Mouse (Mus musculus): ENCODE data around the gene Ttll13. TPM values are rescaled to one million over a fixed set of nuclear protein-coding genes. Genes with fewer than 3 reads are reported as not detected.

Ttll13 gene
- polyA plus RNA-seq, 1 experiment from 2014 or later = 1.0 TPM

GRCm38 (mm10) chr7:80238542-80238941 lies 7.6 kb upstream of the Ttll13 start:
- WGBS = 87% methylated on average over 10 of the region's 10 CpGs
- Histone ChIP-seq H3K4me2 (ENCODE audit: low read length) (no peak overlapping the region), H3K27ac (no peak overlapping the region), H3K27me3 (ENCODE audit: insufficient read depth, low read length) (no peaks in the 10 kb centered on the region), H3K36me3 (ENCODE audit: insufficient read depth, low read length) (peaks cover 16% of the 10 kb centered on the region), H3K4me3 (replicated peaks; ENCODE audit: low read depth, low read length) (no peak overlapping the region), H3K9ac (ENCODE audit: low read depth, low read length) (no peak overlapping the region), H3K9me3 (replicated peaks; ENCODE audit: low read length) (no peaks in the 10 kb centered on the region), H3K4me1 (replicated peaks; ENCODE audit: insufficient read depth, low read length) (no peaks in the 10 kb centered on the region)
- TF ChIP-seq CTCF (IDR thresholded peaks at IDR 0.05; ENCODE audit: low read depth) = no peak
- ATAC-seq (replicated peaks; ENCODE audit: low FRiP score, low read depth) (no peak), DNase-seq (ENCODE audit: low spot score) (no peak)

GRCm38 (mm10) chr7:80241661-80242060 lies 4.5 kb upstream of the Ttll13 start:
- no peak for TF ChIP-seq CTCF (IDR thresholded peaks at IDR 0.05; ENCODE audit: low read depth)
- no peaks in the 10 kb centered on the region for H3K27me3 ChIP-seq (ENCODE audit: insufficient read depth, low read length)
- no peak overlapping the region for H3K27ac ChIP-seq
- peaks cover 16% of the 10 kb centered on the region for H3K36me3 ChIP-seq (ENCODE audit: insufficient read depth, low read length)
- no peaks in the 10 kb centered on the region for H3K4me1 ChIP-seq (replicated peaks; ENCODE audit: insufficient read depth, low read length)
- DNase-seq (ENCODE audit: low spot score) (no peak), ATAC-seq (replicated peaks; ENCODE audit: low FRiP score, low read depth) (no peak)
- H3K9ac ChIP-seq (ENCODE audit: low read depth, low read length) = no peak overlapping the region
- H3K4me3 ChIP-seq (replicated peaks; ENCODE audit: low read depth, low read length) = no peak overlapping the region
- H3K9me3 ChIP-seq (replicated peaks; ENCODE audit: low read length) = no peaks in the 10 kb centered on the region
- H3K4me2 ChIP-seq (ENCODE audit: low read length) = no peak overlapping the region
- WGBS = 76% methylated on average over 4 of the region's 4 CpGs

GRCm38 (mm10) chr7:80244851-80245250 lies 1.3 kb upstream of the Ttll13 start:
- ATAC-seq (replicated peaks; ENCODE audit: low FRiP score, low read depth) (no peak), DNase-seq (ENCODE audit: low spot score) (no peak)
- no peaks in the 10 kb centered on the region for H3K9me3 ChIP-seq (replicated peaks; ENCODE audit: low read length)
- no peak overlapping the region for H3K27ac ChIP-seq
- H3K4me2 ChIP-seq (ENCODE audit: low read length) = no peak overlapping the region
- no peak overlapping the region for H3K4me3 ChIP-seq (replicated peaks; ENCODE audit: low read depth, low read length)
- no peaks in the 10 kb centered on the region for H3K27me3 ChIP-seq (ENCODE audit: insufficient read depth, low read length)
- TF ChIP-seq CTCF (IDR thresholded peaks at IDR 0.05; ENCODE audit: low read depth) = no peak
- H3K36me3 ChIP-seq (ENCODE audit: insufficient read depth, low read length) = 0 out of 2 replicates have a peak, but pooled peaks cover 6% of the 10 kb centered on the region
- WGBS = 95% methylated on average over 4 of the region's 4 CpGs
- H3K4me1 ChIP-seq (replicated peaks; ENCODE audit: insufficient read depth, low read length) = no peaks in the 10 kb centered on the region
- H3K9ac ChIP-seq (ENCODE audit: low read depth, low read length) = no peak overlapping the region

DNA sequence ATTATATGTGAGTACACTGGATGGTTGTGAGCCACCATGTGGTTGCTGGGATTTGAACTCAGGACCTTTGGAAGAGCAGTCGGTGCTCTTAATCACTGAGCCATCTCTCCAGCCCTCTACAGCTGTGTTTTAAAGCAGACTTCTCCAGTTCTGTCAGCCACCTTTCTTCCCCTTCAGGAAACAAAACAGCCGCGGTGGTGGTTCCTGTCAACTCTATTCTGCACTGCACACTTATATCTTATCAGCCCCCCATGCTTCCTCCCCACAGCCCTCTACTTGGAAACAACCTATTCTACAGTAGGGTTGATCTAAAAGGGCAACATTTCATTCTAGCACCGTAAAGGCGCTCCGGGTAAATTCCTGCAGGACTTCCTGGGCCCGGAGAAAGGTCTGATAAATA lies 683 bp downstream of the Ttll13 start:
- no peak for TF ChIP-seq CTCF (IDR thresholded peaks at IDR 0.05; ENCODE audit: low read depth)
- no peaks in the 10 kb centered on the region for H3K9me3 ChIP-seq (replicated peaks; ENCODE audit: low read length)
- no peak for DNase-seq (ENCODE audit: low spot score)
- peak overlapping the region; percentile 67 for H3K4me2 ChIP-seq (ENCODE audit: low read length)
- no peaks in the 10 kb centered on the region for H3K4me1 ChIP-seq (replicated peaks; ENCODE audit: insufficient read depth, low read length)
- H3K27ac ChIP-seq = peak overlapping the region; percentile 63; the same call in 1 of the 2 replicates
- no peaks in the 10 kb centered on the region for H3K27me3 ChIP-seq (ENCODE audit: insufficient read depth, low read length)
- H3K36me3 ChIP-seq (ENCODE audit: insufficient read depth, low read length) = no peaks in the 10 kb centered on the region
- H3K9ac ChIP-seq (ENCODE audit: low read depth, low read length) = no peak overlapping the region
- 57% methylated on average over 7 of the region's 7 CpGs for WGBS
- H3K4me3 ChIP-seq (replicated peaks; ENCODE audit: low read depth, low read length) = peak overlapping the region; percentile 59
- ATAC-seq (replicated peaks; ENCODE audit: low FRiP score, low read depth) = no peak

DNA sequence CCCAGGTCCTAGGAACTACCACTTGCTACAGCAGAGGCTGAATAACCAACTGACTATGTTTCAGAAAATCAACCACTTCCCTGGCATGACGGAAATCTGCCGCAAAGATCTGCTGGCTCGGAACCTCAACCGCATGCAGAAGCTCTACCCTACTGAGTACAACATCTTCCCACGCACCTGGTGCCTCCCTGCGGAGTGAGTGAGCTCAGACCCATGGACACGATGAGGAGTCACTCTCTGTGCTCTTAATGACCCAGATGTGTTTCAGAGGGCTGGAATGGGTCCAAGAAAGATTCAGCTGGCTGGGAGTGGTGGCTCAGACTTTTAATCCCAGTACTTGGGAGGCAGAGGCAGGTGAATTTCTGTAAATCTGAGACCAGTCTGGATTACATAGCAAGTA lies 6.3 kb downstream of the Ttll13 start:
- no peaks in the 10 kb centered on the region for H3K27me3 ChIP-seq (ENCODE audit: insufficient read depth, low read length)
- 76% methylated on average over 7 of the region's 7 CpGs for WGBS

DNA sequence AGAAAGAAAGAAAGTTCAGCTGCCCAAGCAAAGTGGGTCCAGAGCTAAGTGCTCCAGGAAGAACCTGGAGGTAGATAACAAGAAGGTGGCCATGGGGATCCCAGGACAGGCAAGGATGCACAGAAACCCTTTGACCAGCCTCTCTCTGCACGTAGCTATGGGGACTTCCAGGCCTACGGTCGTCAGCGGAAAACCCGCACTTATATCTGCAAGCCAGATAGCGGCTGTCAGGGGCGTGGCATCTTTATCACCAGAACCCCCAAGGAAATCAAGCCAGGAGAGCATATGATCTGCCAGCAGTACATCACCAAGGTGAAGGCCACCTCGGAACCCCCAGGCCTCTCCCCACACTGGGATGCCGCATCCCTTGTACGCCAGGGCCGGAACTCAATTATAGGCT lies 6.7 kb downstream of the Ttll13 start:
- no peak overlapping the region for H3K4me2 ChIP-seq (ENCODE audit: low read length)
- no peaks in the 10 kb centered on the region for H3K9me3 ChIP-seq (replicated peaks; ENCODE audit: low read length)
- ATAC-seq (replicated peaks; ENCODE audit: low FRiP score, low read depth) (no peak), DNase-seq (ENCODE audit: low spot score) (no peak)
- H3K27me3 ChIP-seq (ENCODE audit: insufficient read depth, low read length) = no peaks in the 10 kb centered on the region
- H3K36me3 ChIP-seq (ENCODE audit: insufficient read depth, low read length) = no peaks in the 10 kb centered on the region
- no peak for TF ChIP-seq CTCF (IDR thresholded peaks at IDR 0.05; ENCODE audit: low read depth)
- H3K27ac ChIP-seq = no peak overlapping the region
- 87% methylated on average over 11 of the region's 11 CpGs for WGBS
- no peak overlapping the region for H3K4me3 ChIP-seq (replicated peaks; ENCODE audit: low read depth, low read length)
- H3K9ac ChIP-seq (ENCODE audit: low read depth, low read length) = no peak overlapping the region
- no peaks in the 10 kb centered on the region for H3K4me1 ChIP-seq (replicated peaks; ENCODE audit: insufficient read depth, low read length)

More for the DNA sequence above, 6.3 kb downstream of the Ttll13 start:
- Histone ChIP-seq H3K36me3 (ENCODE audit: insufficient read depth, low read length) (no peaks in the 10 kb centered on the region), H3K9ac (ENCODE audit: low read depth, low read length) (no peak overlapping the region), H3K27ac (no peak overlapping the region), H3K4me3 (replicated peaks; ENCODE audit: low read depth, low read length) (no peak overlapping the region), H3K4me1 (replicated peaks; ENCODE audit: insufficient read depth, low read length) (no peaks in the 10 kb centered on the region), H3K4me2 (ENCODE audit: low read length) (no peak overlapping the region), H3K9me3 (replicated peaks; ENCODE audit: low read length) (no peaks in the 10 kb centered on the region)
- DNase-seq (ENCODE audit: low spot score) (no peak), ATAC-seq (replicated peaks; ENCODE audit: low FRiP score, low read depth) (no peak)
- no peak for TF ChIP-seq CTCF (IDR thresholded peaks at IDR 0.05; ENCODE audit: low read depth)

DNA sequence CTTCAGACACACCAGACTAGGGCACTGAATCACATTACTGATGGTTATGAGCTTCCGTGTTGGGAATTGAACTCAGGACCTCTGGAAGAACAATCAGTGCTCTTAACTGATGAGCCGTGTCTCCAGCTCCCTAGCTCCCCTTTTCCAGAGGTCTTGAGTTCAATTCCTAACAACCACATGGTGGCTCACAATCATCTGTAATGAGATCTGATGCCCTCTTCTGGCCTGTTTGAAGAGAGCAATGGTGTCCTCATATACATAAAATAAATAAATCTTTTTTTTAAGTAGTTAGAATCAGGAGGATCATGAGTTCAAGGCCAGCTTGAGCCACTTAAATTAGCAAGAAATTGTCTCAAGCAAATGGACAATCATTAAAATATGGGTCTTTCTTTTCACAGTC lies 9.8 kb downstream of the Ttll13 start:
- Histone ChIP-seq H3K36me3 (ENCODE audit: insufficient read depth, low read length) (no peaks in the 10 kb centered on the region), H3K4me2 (ENCODE audit: low read length) (no peak overlapping the region), H3K9ac (ENCODE audit: low read depth, low read length) (no peak overlapping the region), H3K27ac (no peak overlapping the region), H3K4me1 (replicated peaks; ENCODE audit: insufficient read depth, low read length) (no peaks in the 10 kb centered on the region), H3K9me3 (replicated peaks; ENCODE audit: low read length) (no peaks in the 10 kb centered on the region), H3K27me3 (ENCODE audit: insufficient read depth, low read length) (no peaks in the 10 kb centered on the region), H3K4me3 (replicated peaks; ENCODE audit: low read depth, low read length) (no peak overlapping the region)
- DNase-seq (ENCODE audit: low spot score) (no peak), ATAC-seq (replicated peaks; ENCODE audit: low FRiP score, low read depth) (no peak)
- peak; percentile 54 for TF ChIP-seq CTCF (IDR thresholded peaks at IDR 0.05; ENCODE audit: low read depth)
- 67% methylated on average over 2 of the region's 2 CpGs for WGBS

All from kidney, postnatal 0 days (tissue).